Mouse (Mus musculus) heart, embryonic 16.5 days (tissue): ENCODE measurements around the gene Adcy2. TPM values are rescaled to one million over a fixed set of nuclear protein-coding genes. Genes with fewer than 3 reads are reported as not detected.

Experiments
- ATAC-seq: fragments of 200-750 bp; cut with Nextera tagmentation; replicated peaks from 2 replicates; pipeline ENCODE4 v1.8.0; 2017; ENCODE audit warnings: moderate number of reproducible peaks; ENCODE audit not compliant: insufficient read depth, low FRiP score; ENCODE audit errors: extremely low read depth
- H3K27ac ChIP-seq: fragments of 300-500 bp; sonication (generic); 2 replicates; pipeline ENCODE4 v1.5.1; 2014; ENCODE audit warnings: mild to moderate bottlenecking, low read length, control low read depth, moderate library complexity
- H3K27me3 ChIP-seq: fragments of 300-500 bp; sonication (generic); 2 replicates; pipeline ENCODE4 v1.6.1; 2014; ENCODE audit warnings: low read length, mixed read lengths; ENCODE audit not compliant: control insufficient read depth, insufficient read depth
- H3K36me3 ChIP-seq: fragments of 300-500 bp; sonication (generic); 2 replicates; pipeline ENCODE4 v1.6.1; 2014; ENCODE audit not compliant: control insufficient read depth, insufficient read depth
- H3K4me1 ChIP-seq: fragments of 300-500 bp; sonication (generic); 2 replicates; pipeline ENCODE4 v1.6.1; 2014; ENCODE audit warnings: low read length, mixed read lengths; ENCODE audit not compliant: control insufficient read depth, insufficient read depth
- H3K4me2 ChIP-seq: fragments of 300-500 bp; sonication (generic); 2 replicates; pipeline ENCODE4 v1.6.1; 2014; ENCODE audit warnings: low read depth, mild to moderate bottlenecking, control low read depth, low read length
- H3K4me3 ChIP-seq: fragments of 300-500 bp; sonication (generic); 2 replicates; pipeline ENCODE4 v1.5.1; 2014; ENCODE audit warnings: mild to moderate bottlenecking, control low read depth, low read length
- H3K9ac ChIP-seq: fragments of 300-500 bp; sonication (generic); 2 replicates; pipeline ENCODE4 v1.6.1; 2014; ENCODE audit warnings: low read length, control low read depth
- H3K9me3 ChIP-seq: fragments of 300-500 bp; sonication (generic); replicated peaks from 2 replicates; pipeline ENCODE4 v1.6.1; 2016; ENCODE audit warnings: low read length; ENCODE audit not compliant: control insufficient read depth
- WGBS: fragments of 180-500 bp; shearing (Covaris S2); extraction: QIAGEN DNeasy Blood & Tissue Kit; methylation state at CpG from one replicate; pipeline ENCODE4 v1.1.7; 2014; 5-methylcytosine and 5-hydroxymethylcytosine counted together
- polyA plus RNA-seq: library from polyadenylated mRNA; unstranded; fragments of >200 nt; fragmentation: Nextera tagmentation; extraction: Ambion mirVana; gene quantifications from 2 replicates; pipeline ENCODE4 v1.2.1, GENCODE M21; 2015

Gene Adcy2
- polyA plus RNA-seq, 1 experiment from 2014 or later, result 0.58 TPM

- Histone ChIP-seq H3K36me3 (no peaks in the 10 kb centered on the region), H3K4me3 (no peak overlapping the region), H3K4me2 (no peak overlapping the region), H3K27me3 (no peaks in the 10 kb centered on the region), H3K9ac (no peak overlapping the region), H3K27ac (no peak overlapping the region), H3K4me1 (no peaks in the 10 kb centered on the region), H3K9me3 (no peaks in the 10 kb centered on the region)
- WGBS, result 72% methylated on average over 4 of the region's 4 CpGs
- no peak for ATAC-seq
These were observed 183.4 kb downstream of the Adcy2 start for GRCm38 (mm10) chr13:68815704-68816477.

- H3K27ac ChIP-seq, result no peak overlapping the region
- no peaks in the 10 kb centered on the region for H3K27me3 ChIP-seq
- no peak overlapping the region for H3K4me3 ChIP-seq
- ATAC-seq, result no peak
- WGBS, result 92% methylated on average over 3 of the region's 3 CpGs
- no peaks in the 10 kb centered on the region for H3K36me3 ChIP-seq
- no peak overlapping the region for H3K4me2 ChIP-seq
- H3K9me3 ChIP-seq, result no peaks in the 10 kb centered on the region
- no peak overlapping the region for H3K9ac ChIP-seq
- H3K4me1 ChIP-seq, result no peaks in the 10 kb centered on the region
These were observed 188.2 kb downstream of the Adcy2 start for GRCm38 (mm10) chr13:68811185-68811584.

- 62% methylated on average over 6 of the region's 6 CpGs for WGBS
- Histone ChIP-seq H3K4me3 (no peak overlapping the region), H3K4me1 (no peaks in the 10 kb centered on the region), H3K9ac (no peak overlapping the region), H3K9me3 (no peaks in the 10 kb centered on the region), H3K27ac (no peak overlapping the region), H3K36me3 (no peaks in the 10 kb centered on the region), H3K27me3 (no peaks in the 10 kb centered on the region), H3K4me2 (no peak overlapping the region)
- no peak for ATAC-seq
These were observed 199.6 kb downstream of the Adcy2 start for GRCm38 (mm10) chr13:68799777-68800176.

GRCm38 (mm10) chr13:68793286-68793685, 206.1 kb downstream of the Adcy2 start:
- no peak overlapping the region for H3K4me3 ChIP-seq
- no peaks in the 10 kb centered on the region for H3K36me3 ChIP-seq
- no peak for ATAC-seq
- H3K4me2 ChIP-seq, result no peak overlapping the region
- H3K27me3 ChIP-seq, result no peaks in the 10 kb centered on the region
- no peaks in the 10 kb centered on the region for H3K4me1 ChIP-seq
- H3K9me3 ChIP-seq, result no peaks in the 10 kb centered on the region
- no peak overlapping the region for H3K9ac ChIP-seq
- H3K27ac ChIP-seq, result no peak overlapping the region

- no peaks in the 10 kb centered on the region for H3K27me3 ChIP-seq
These were observed 211.9 kb downstream of the Adcy2 start for GRCm38 (mm10) chr13:68787286-68788061.

GRCm38 (mm10) chr13:68783096-68783495, 216.2 kb downstream of the Adcy2 start:
- Histone ChIP-seq H3K27me3 (no peaks in the 10 kb centered on the region), H3K27ac (no peak overlapping the region), H3K36me3 (no peaks in the 10 kb centered on the region), H3K9ac (no peak overlapping the region), H3K4me1 (no peaks in the 10 kb centered on the region), H3K4me3 (no peak overlapping the region), H3K9me3 (no peaks in the 10 kb centered on the region), H3K4me2 (no peak overlapping the region)
- no peak for ATAC-seq
- 42% methylated on average over 1 of the region's 1 CpGs for WGBS

More at GRCm38 (mm10) chr13:68787286-68788061, 211.9 kb downstream of the Adcy2 start:
- H3K27ac ChIP-seq, result no peak overlapping the region
- no peak for ATAC-seq
- H3K4me2 ChIP-seq, result no peak overlapping the region
- H3K4me3 ChIP-seq, result no peak overlapping the region
- no peaks in the 10 kb centered on the region for H3K36me3 ChIP-seq
- 74% methylated on average over 8 of the region's 8 CpGs for WGBS
- H3K9ac ChIP-seq, result no peak overlapping the region
- H3K9me3 ChIP-seq, result no peaks in the 10 kb centered on the region
- no peaks in the 10 kb centered on the region for H3K4me1 ChIP-seq

- Histone ChIP-seq H3K4me1 (no peaks in the 10 kb centered on the region), H3K4me3 (no peak overlapping the region), H3K9ac (no peak overlapping the region), H3K36me3 (no peaks in the 10 kb centered on the region), H3K4me2 (no peak overlapping the region), H3K27me3 (no peaks in the 10 kb centered on the region), H3K27ac (no peak overlapping the region), H3K9me3 (no peaks in the 10 kb centered on the region)
- no peak for ATAC-seq
- WGBS, result 67% methylated on average over 6 of the region's 6 CpGs
These were observed 221.2 kb downstream of the Adcy2 start for GRCm38 (mm10) chr13:68778011-68778672.

- ATAC-seq, result no peak
- 65% methylated on average over 2 of the region's 2 CpGs for WGBS
- Histone ChIP-seq H3K9me3 (no peaks in the 10 kb centered on the region), H3K4me2 (no peak overlapping the region), H3K4me1 (no peaks in the 10 kb centered on the region), H3K27ac (no peak overlapping the region), H3K27me3 (no peaks in the 10 kb centered on the region), H3K4me3 (no peak overlapping the region), H3K9ac (no peak overlapping the region), H3K36me3 (no peaks in the 10 kb centered on the region)
These were observed 225.6 kb downstream of the Adcy2 start for GRCm38 (mm10) chr13:68773599-68774211.
